Mouse (Mus musculus): Measurements from ENCODE around the gene Gm11020.
"Not testable (repeated sequence)": the region's sequence is repeated elsewhere in the genome, so short reads cannot be mapped to it uniquely, and the experiment has no call there.

The Gm11020 gene

GRCm38 (mm10) chr8:104321267-104321666 is at the start of gene Gm11020:
Gm11020 (plus strand) TSS chr8:104321567.
- not testable (repeated sequence) for DNase-seq (ENCODE audit: low spot score in 2 of 2)

GRCm38 (mm10) chr8:104293081-104293480 is 28.3 kb upstream of the Gm11020 start, which contains the start of gene Cmtm2a:
Cmtm2a (minus strand) TSS chr8:104293181.
- not testable (repeated sequence) for DNase-seq (ENCODE audit: low spot score in 2 of 2)

- no peak for DNase-seq (ENCODE audit: low spot score in 2 of 2)
Observed at GRCm38 (mm10) chr8:104294396-104294795, 27.0 kb upstream of the Gm11020 start.

- not testable (repeated sequence) for DNase-seq (ENCODE audit: low spot score in 2 of 2)
Observed at GRCm38 (mm10) chr8:104301577-104301976, 19.8 kb upstream of the Gm11020 start.

GRCm38 (mm10) chr8:104302536-104302935 is 18.8 kb upstream of the Gm11020 start:
- DNase-seq (ENCODE audit: low spot score in 2 of 2) = not testable (repeated sequence)

- DNase-seq (ENCODE audit: low spot score in 2 of 2) = no peak
Observed at GRCm38 (mm10) chr8:104304962-104305361, 16.4 kb upstream of the Gm11020 start.

- not testable (repeated sequence) for DNase-seq (ENCODE audit: low spot score in 2 of 2)
Observed at GRCm38 (mm10) chr8:104308341-104308740, 13.0 kb upstream of the Gm11020 start.

GRCm38 (mm10) chr8:104309441-104310155 is 11.8 kb upstream of the Gm11020 start, which contains the start of the genes Gm45711 and Cmtm1:
Gm45711 (minus strand) TSS chr8:104310081.
Cmtm1 (minus strand) TSS chr8:104310145.
- DNase-seq (ENCODE audit: low spot score in 2 of 2) = not testable (repeated sequence)

GRCm38 (mm10) chr8:104312023-104312422 is 9.3 kb upstream of the Gm11020 start:
- not testable (repeated sequence) for DNase-seq (ENCODE audit: low spot score in 2 of 2)

- DNase-seq (ENCODE audit: low spot score in 2 of 2) = no peak
Observed at GRCm38 (mm10) chr8:104313311-104313710, 8.1 kb upstream of the Gm11020 start.

- not testable (repeated sequence) for DNase-seq (ENCODE audit: low spot score in 2 of 2)
Observed at GRCm38 (mm10) chr8:104321930-104322329, 563 bp downstream of the Gm11020 start, which contains the start of gene Cmtm2b. Cmtm2b (plus strand) TSS chr8:104322230.

GRCm38 (mm10) chr8:104332665-104333631 is 11.6 kb downstream of the Gm11020 start:
- no peak for DNase-seq (ENCODE audit: low spot score in 2 of 2)

- no peak for DNase-seq (ENCODE audit: low spot score in 2 of 2)
Observed at GRCm38 (mm10) chr8:104333786-104334185, 12.4 kb downstream of the Gm11020 start.

GRCm38 (mm10) chr8:104334196-104334595 is 12.8 kb downstream of the Gm11020 start:
- no peak for DNase-seq (ENCODE audit: low spot score in 2 of 2)

- no peak for DNase-seq (ENCODE audit: low spot score in 2 of 2)
Observed at GRCm38 (mm10) chr8:104336806-104337205, 15.4 kb downstream of the Gm11020 start.

- no peak for DNase-seq (ENCODE audit: low spot score in 2 of 2)
Observed at GRCm38 (mm10) chr8:104337890-104338289, 16.5 kb downstream of the Gm11020 start.

GRCm38 (mm10) chr8:104339229-104339982 is 18.0 kb downstream of the Gm11020 start, which contains the start of gene Cmtm3:
Cmtm3 (plus strand) TSS chr8:104339410.
- no peak for DNase-seq (ENCODE audit: low spot score in 2 of 2)

GRCm38 (mm10) chr8:104339983-104340232 is 18.5 kb downstream of the Gm11020 start:
- peak in 1 of 2 experiments; percentile 16 for DNase-seq (ENCODE audit: low spot score in 2 of 2)

GRCm38 (mm10) chr8:104340233-104341105 is 19.1 kb downstream of the Gm11020 start:
- DNase-seq (ENCODE audit: low spot score in 2 of 2) = peak; percentile 69 to 82

- DNase-seq (ENCODE audit: low spot score in 2 of 2) = no peak
Observed at GRCm38 (mm10) chr8:104341106-104341561, 19.8 kb downstream of the Gm11020 start.

Measured in thymus, postnatal 10 days (tissue).